Mouse (Mus musculus): ENCODE measurements at regions not wholly inside any gene's neighbourhood (a gene's known extent, or its start where the extent isn't known, plus 50 kb on each side); places are given as distances from the start of the nearest gene placed in this dataset.

DNA sequence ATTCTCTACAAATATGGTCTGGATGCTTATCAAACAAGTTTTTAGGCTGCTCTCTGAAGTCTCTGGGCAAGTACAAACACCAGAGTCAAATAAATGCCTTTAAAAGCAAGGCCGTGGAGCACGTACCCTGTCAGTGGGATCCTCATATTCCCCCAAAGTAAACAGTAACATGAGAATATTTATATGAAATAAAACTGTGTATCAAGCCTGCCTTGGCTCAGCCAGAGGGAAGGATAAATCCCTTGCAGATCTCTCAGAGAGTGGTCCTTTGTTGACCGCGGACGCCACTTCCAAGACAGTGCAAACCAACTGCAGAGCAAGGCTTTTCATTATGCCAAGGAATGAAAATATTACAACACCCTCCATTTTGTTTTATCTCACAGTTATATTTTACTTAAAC, 104.8 kb upstream of the 1700066M21Rik start:
- no peaks in the 10 kb centered on the region for H3K4me1 ChIP-seq (replicated peaks; ENCODE audit: control insufficient read depth, insufficient read depth, low read length)
- H3K27me3 ChIP-seq (ENCODE audit: control insufficient read depth, insufficient read depth, low read length): no peaks in the 10 kb centered on the region
- WGBS: 89% methylated on average over 5 of the region's 5 CpGs
- no peak overlapping the region for H3K27ac ChIP-seq (ENCODE audit: control insufficient read depth, insufficient read depth, low read length)
- H3K4me3 ChIP-seq (ENCODE audit: control insufficient read depth, insufficient read depth, low read length): no peak overlapping the region
- no peak for TF ChIP-seq CTCF (IDR thresholded peaks at IDR 0.05; ENCODE audit: borderline replicate concordance, control insufficient read depth, extremely low read depth, insufficient read depth, low read length, poor library complexity)
- no peak for TF ChIP-seq POLR2A (IDR thresholded peaks at IDR 0.05; ENCODE audit: control insufficient read depth, extremely low read depth, insufficient read depth, low read length, poor library complexity)
- no peak for DNase-seq
- no peaks in the 10 kb centered on the region for H3K36me3 ChIP-seq (ENCODE audit: control insufficient read depth, insufficient read depth, low read length)

DNA sequence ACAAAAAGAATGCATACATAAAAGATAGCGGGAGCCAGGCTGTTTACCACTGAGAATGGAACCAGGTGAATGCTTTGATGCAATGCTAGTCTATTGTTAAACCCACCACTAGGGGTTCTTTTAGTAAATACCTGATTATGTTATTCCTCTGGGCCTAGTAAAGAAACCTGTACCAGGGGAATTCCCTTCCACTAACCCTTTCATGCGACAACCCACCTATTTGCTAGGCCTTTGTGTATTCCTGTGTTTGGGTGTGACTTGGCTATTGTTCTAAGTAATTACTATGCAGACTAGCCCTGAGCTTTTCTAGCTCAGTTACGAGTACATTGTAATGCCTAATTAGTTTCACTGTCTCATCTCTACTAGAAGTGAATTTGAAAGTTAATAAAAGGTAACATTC, 95.9 kb upstream of the 1700066M21Rik start:
- no peak for DNase-seq
- Histone ChIP-seq H3K27me3 (ENCODE audit: control insufficient read depth, insufficient read depth, low read length) (no peaks in the 10 kb centered on the region), H3K27ac (ENCODE audit: control insufficient read depth, insufficient read depth, low read length) (no peak overlapping the region), H3K36me3 (ENCODE audit: control insufficient read depth, insufficient read depth, low read length) (no peaks in the 10 kb centered on the region), H3K4me1 (replicated peaks; ENCODE audit: control insufficient read depth, insufficient read depth, low read length) (no peaks in the 10 kb centered on the region), H3K4me3 (ENCODE audit: control insufficient read depth, insufficient read depth, low read length) (no peak overlapping the region)
- no peak for TF ChIP-seq CTCF (IDR thresholded peaks at IDR 0.05; ENCODE audit: borderline replicate concordance, control insufficient read depth, extremely low read depth, insufficient read depth, low read length, poor library complexity)
- TF ChIP-seq POLR2A (IDR thresholded peaks at IDR 0.05; ENCODE audit: control insufficient read depth, extremely low read depth, insufficient read depth, low read length, poor library complexity): no peak
- 95% methylated on average over 3 of the region's 3 CpGs for WGBS

DNA sequence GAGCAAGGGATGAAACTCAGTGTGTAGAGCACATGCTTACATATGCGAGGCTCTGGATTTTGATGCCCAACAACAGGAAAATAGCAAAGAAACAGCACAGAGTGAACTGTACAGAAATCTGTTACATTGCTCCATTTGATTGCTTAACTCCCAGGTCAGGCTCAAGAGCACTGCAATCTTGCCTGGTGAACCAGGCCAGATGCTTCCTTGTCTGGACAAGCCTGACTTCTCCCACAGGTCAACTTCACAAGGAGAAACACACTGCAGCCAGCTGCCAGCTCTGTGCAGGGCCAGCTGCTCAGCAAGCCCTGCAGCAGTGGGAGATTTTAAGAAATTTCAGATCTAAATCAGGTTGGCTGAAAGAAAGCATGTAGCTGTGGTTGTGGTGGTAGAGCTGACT, 81.2 kb upstream of the 1700066M21Rik start:
- 88% methylated on average over 1 of the region's 1 CpGs for WGBS
- Histone ChIP-seq H3K27me3 (ENCODE audit: control insufficient read depth, insufficient read depth, low read length) (no peaks in the 10 kb centered on the region), H3K27ac (ENCODE audit: control insufficient read depth, insufficient read depth, low read length) (no peak overlapping the region), H3K4me3 (ENCODE audit: control insufficient read depth, insufficient read depth, low read length) (no peak overlapping the region), H3K36me3 (ENCODE audit: control insufficient read depth, insufficient read depth, low read length) (no peaks in the 10 kb centered on the region), H3K4me1 (replicated peaks; ENCODE audit: control insufficient read depth, insufficient read depth, low read length) (no peaks in the 10 kb centered on the region)
- TF ChIP-seq POLR2A (IDR thresholded peaks at IDR 0.05; ENCODE audit: control insufficient read depth, extremely low read depth, insufficient read depth, low read length, poor library complexity): no peak
- TF ChIP-seq CTCF (IDR thresholded peaks at IDR 0.05; ENCODE audit: borderline replicate concordance, control insufficient read depth, extremely low read depth, insufficient read depth, low read length, poor library complexity): no peak
- DNase-seq: no peak

DNA sequence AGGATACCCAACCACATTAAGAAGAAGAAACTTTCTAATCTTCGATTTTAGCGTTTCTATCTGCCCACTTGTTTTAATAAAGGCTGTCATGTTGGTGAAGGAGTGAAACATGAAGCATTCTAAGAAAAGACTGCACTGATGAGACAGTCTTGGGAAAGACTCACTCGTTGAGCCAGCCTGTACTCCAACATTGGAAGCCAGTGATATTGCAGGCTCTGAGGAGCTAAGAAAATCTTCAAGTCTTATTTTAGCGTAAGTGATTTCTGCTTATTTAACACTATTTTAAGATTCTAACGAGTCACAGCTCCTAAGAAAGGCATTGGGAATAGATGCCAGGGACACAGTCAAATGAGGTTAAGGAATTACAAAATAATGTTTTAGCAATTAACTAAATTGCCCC, 78.9 kb upstream of the 1700066M21Rik start:
- H3K4me3 ChIP-seq (ENCODE audit: control insufficient read depth, insufficient read depth, low read length): no peak overlapping the region
- H3K36me3 ChIP-seq (ENCODE audit: control insufficient read depth, insufficient read depth, low read length): no peaks in the 10 kb centered on the region
- H3K4me1 ChIP-seq (replicated peaks; ENCODE audit: control insufficient read depth, insufficient read depth, low read length): no peaks in the 10 kb centered on the region
- DNase-seq: no peak
- no peaks in the 10 kb centered on the region for H3K27me3 ChIP-seq (ENCODE audit: control insufficient read depth, insufficient read depth, low read length)
- WGBS: 83% methylated on average over 5 of the region's 5 CpGs
- no peak for TF ChIP-seq POLR2A (IDR thresholded peaks at IDR 0.05; ENCODE audit: control insufficient read depth, extremely low read depth, insufficient read depth, low read length, poor library complexity)
- no peak for TF ChIP-seq CTCF (IDR thresholded peaks at IDR 0.05; ENCODE audit: borderline replicate concordance, control insufficient read depth, extremely low read depth, insufficient read depth, low read length, poor library complexity)
- H3K27ac ChIP-seq (ENCODE audit: control insufficient read depth, insufficient read depth, low read length): no peak overlapping the region

DNA sequence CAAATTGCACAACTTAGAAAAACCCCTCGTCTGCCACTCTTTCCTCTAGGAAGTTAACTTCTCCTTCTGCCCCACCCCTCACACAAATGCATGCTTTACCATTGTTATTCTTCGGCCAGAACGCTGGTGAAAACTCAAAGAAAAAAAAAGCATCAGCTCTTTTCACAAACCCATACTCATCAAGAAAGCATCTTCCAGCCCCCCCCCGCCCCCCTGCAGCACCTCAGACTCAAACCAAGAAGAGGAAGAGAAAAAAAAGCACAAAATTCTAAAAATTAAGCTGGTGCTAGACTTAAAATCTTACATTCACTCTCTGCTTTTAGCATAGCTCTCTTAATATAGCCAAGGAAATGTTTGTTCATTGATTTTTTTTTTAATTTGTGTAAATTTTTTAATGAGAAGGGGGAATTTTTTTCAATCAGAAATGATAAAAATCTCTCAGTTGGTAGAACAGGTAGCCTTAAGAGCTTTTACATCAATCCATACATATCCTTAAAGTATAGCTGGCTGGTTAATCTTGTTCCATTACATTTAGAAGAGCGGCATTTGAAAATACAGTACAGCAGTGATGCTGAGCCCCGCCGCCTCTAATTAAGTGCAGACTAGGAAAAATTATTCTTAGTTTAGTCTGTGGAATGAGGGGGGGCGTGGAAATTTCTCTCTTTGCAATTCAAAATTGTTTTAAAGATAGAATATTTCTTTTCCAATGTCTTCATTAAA, 76.0 kb upstream of the 1700066M21Rik start:
- no peak overlapping the region for H3K4me3 ChIP-seq (ENCODE audit: control insufficient read depth, insufficient read depth, low read length)
- no peaks in the 10 kb centered on the region for H3K36me3 ChIP-seq (ENCODE audit: control insufficient read depth, insufficient read depth, low read length)
- no peak overlapping the region for H3K27ac ChIP-seq (ENCODE audit: control insufficient read depth, insufficient read depth, low read length)
- no peak for DNase-seq
- TF ChIP-seq CTCF (IDR thresholded peaks at IDR 0.05; ENCODE audit: borderline replicate concordance, control insufficient read depth, extremely low read depth, insufficient read depth, low read length, poor library complexity): no peak
- no peak for TF ChIP-seq POLR2A (IDR thresholded peaks at IDR 0.05; ENCODE audit: control insufficient read depth, extremely low read depth, insufficient read depth, low read length, poor library complexity)
- 60% methylated on average over 8 of the region's 8 CpGs for WGBS
- no peaks in the 10 kb centered on the region for H3K27me3 ChIP-seq (ENCODE audit: control insufficient read depth, insufficient read depth, low read length)
- no peaks in the 10 kb centered on the region for H3K4me1 ChIP-seq (replicated peaks; ENCODE audit: control insufficient read depth, insufficient read depth, low read length)

DNA sequence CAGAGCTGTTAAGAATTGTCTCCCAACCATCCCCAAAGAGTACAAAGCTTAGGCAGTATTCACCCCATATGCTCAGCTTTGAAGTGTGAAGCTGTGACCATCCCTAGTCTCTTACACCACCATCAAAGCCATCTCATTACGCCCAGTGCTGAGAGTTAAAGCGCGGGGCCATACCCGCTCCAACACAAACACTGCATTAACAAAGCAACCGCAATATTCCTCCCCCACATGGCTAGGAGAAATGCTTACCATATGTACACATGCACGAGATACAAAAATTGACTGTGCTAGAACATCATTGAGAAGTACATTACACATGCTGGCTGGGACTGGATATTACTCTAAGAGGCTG, 75.5 kb upstream of the 1700066M21Rik start:
- Histone ChIP-seq H3K36me3 (ENCODE audit: control insufficient read depth, insufficient read depth, low read length) (no peaks in the 10 kb centered on the region), H3K27me3 (ENCODE audit: control insufficient read depth, insufficient read depth, low read length) (no peaks in the 10 kb centered on the region), H3K4me3 (ENCODE audit: control insufficient read depth, insufficient read depth, low read length) (no peak overlapping the region), H3K4me1 (replicated peaks; ENCODE audit: control insufficient read depth, insufficient read depth, low read length) (no peaks in the 10 kb centered on the region), H3K27ac (ENCODE audit: control insufficient read depth, insufficient read depth, low read length) (no peak overlapping the region)
- no peak for TF ChIP-seq CTCF (IDR thresholded peaks at IDR 0.05; ENCODE audit: borderline replicate concordance, control insufficient read depth, extremely low read depth, insufficient read depth, low read length, poor library complexity)
- TF ChIP-seq POLR2A (IDR thresholded peaks at IDR 0.05; ENCODE audit: control insufficient read depth, extremely low read depth, insufficient read depth, low read length, poor library complexity): no peak
- WGBS: 92% methylated on average over 6 of the region's 6 CpGs
- no peak for DNase-seq

DNA sequence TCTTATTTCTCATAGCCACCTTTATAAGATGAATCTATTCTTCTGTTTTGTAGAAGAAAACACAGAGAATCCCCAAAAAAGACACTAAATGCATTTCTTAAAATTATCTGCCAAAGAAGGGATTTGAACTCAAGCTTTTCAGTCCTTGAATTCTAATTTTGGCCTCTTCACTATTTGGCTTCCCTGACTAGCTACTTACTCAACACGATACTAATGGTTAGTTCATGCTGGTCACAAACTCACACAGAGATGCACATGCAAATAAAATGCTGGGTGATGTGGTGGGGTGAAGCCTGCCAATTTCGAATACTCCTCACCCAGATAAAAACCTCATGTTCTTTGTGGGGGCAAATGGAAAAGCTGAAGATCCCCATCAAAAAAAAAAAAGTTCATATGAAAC, 72.7 kb upstream of the 1700066M21Rik start:
- no peaks in the 10 kb centered on the region for H3K36me3 ChIP-seq (ENCODE audit: control insufficient read depth, insufficient read depth, low read length)
- no peak for DNase-seq
- no peaks in the 10 kb centered on the region for H3K27me3 ChIP-seq (ENCODE audit: control insufficient read depth, insufficient read depth, low read length)
- H3K27ac ChIP-seq (ENCODE audit: control insufficient read depth, insufficient read depth, low read length): no peak overlapping the region
- TF ChIP-seq POLR2A (IDR thresholded peaks at IDR 0.05; ENCODE audit: control insufficient read depth, extremely low read depth, insufficient read depth, low read length, poor library complexity) (no peak), CTCF (IDR thresholded peaks at IDR 0.05; ENCODE audit: borderline replicate concordance, control insufficient read depth, extremely low read depth, insufficient read depth, low read length, poor library complexity) (no peak)
- WGBS: 88% methylated on average over 2 of the region's 2 CpGs
- H3K4me1 ChIP-seq (replicated peaks; ENCODE audit: control insufficient read depth, insufficient read depth, low read length): no peaks in the 10 kb centered on the region
- no peak overlapping the region for H3K4me3 ChIP-seq (ENCODE audit: control insufficient read depth, insufficient read depth, low read length)

Measured in thymus, adult 2 months (tissue).